Mouse (Mus musculus) heart, adult 2 months (tissue): ENCODE data around the gene Tnn.

Source experiments
- CTCF ChIP-seq: fragments of 200-600 bp; IDR thresholded peaks from 2 replicates; pipeline ENCODE4 v1.8.1; 2022; ENCODE audit warnings: antibody characterized with exemption, mild to moderate bottlenecking, moderate library complexity
- EP300 ChIP-seq: fragments of 200-500 bp; IDR thresholded peaks from 2 replicates; pipeline ENCODE4 v1.6.1; 2011; ENCODE audit warnings: low read depth, low read length, control low read depth; ENCODE audit not compliant: insufficient read depth
- POLR2A ChIP-seq: fragments of 200-500 bp; IDR thresholded peaks from 2 replicates; pipeline ENCODE4 v1.6.1; 2011; ENCODE audit warnings: mild to moderate bottlenecking, low read depth, low read length, control low read depth; ENCODE audit not compliant: insufficient read depth

GRCm38 (mm10) chr1:160149291-160149906, 4.0 kb downstream of the Tnn start:
- TF ChIP-seq CTCF: no peak
- TF ChIP-seq POLR2A: no peak
- no peak for TF ChIP-seq EP300
